Mouse (Mus musculus) lung, embryonic 14.5 days (tissue): ENCODE results near the gene Rrad. TPM values are rescaled to one million over a fixed set of nuclear protein-coding genes. Genes with fewer than 3 reads are reported as not detected.
A peak's percentile ranks its signal among the peaks of the same experiment; 100 is the strongest.

ENCODE experiments used
- ATAC-seq: fragments of 200-750 bp; cut with Nextera tagmentation; 2 replicates; pipeline ENCODE4 v1.8.0; 2017; ENCODE audit warnings: mild to moderate bottlenecking, moderate TSS enrichment, moderate library complexity; ENCODE audit not compliant: insufficient read depth
- DNase-seq: peaks from one replicate; pipeline ENCODE4 v3.0.0-alpha.2; 2015
- H3K27ac ChIP-seq: fragments of 300-500 bp; sonication (generic); 2 replicates; pipeline ENCODE4 v1.5.1; 2014; ENCODE audit warnings: low read depth, mild to moderate bottlenecking, moderate library complexity
- H3K27me3 ChIP-seq: fragments of 300-500 bp; sonication (generic); 2 replicates; pipeline ENCODE4 v1.6.1; 2014; ENCODE audit warnings: low read length, control low read depth; ENCODE audit not compliant: insufficient read depth
- H3K36me3 ChIP-seq: fragments of 300-500 bp; sonication (generic); 2 replicates; pipeline ENCODE4 v1.6.1; 2014; ENCODE audit warnings: control low read depth; ENCODE audit not compliant: insufficient read depth
- H3K4me1 ChIP-seq: fragments of 300-500 bp; sonication (generic); 2 replicates; pipeline ENCODE4 v1.6.1; 2014; ENCODE audit warnings: antibody characterized with exemption, control low read depth; ENCODE audit not compliant: insufficient read depth
- H3K4me2 ChIP-seq: fragments of 300-500 bp; sonication (generic); 2 replicates; pipeline ENCODE4 v1.6.1; 2014; ENCODE audit warnings: mild to moderate bottlenecking
- H3K4me3 ChIP-seq: fragments of 300-500 bp; sonication (generic); 2 replicates; pipeline ENCODE4 v1.5.1; 2014; ENCODE audit warnings: low read depth, low read length
- H3K9ac ChIP-seq: fragments of 300-500 bp; sonication (generic); 2 replicates; pipeline ENCODE4 v1.6.1; 2014
- H3K9me3 ChIP-seq: fragments of 300-500 bp; sonication (generic); 2 replicates; pipeline ENCODE4 v1.6.1; 2016; ENCODE audit warnings: low read depth, low read length, control low read depth
- CTCF ChIP-seq: IDR thresholded peaks from 2 replicates; pipeline ENCODE4 v1.5.1; 2016; ENCODE audit warnings: antibody characterized with exemption, low read depth
- WGBS: fragments of 180-500 bp; shearing (Covaris S2); extraction: QIAGEN DNeasy Blood & Tissue Kit; methylation state at CpG from one replicate; pipeline ENCODE4 v1.1.7; 2014; 5-methylcytosine and 5-hydroxymethylcytosine counted together
- polyA plus RNA-seq: library from polyadenylated mRNA; unstranded; fragments of >200 nt; fragmentation: Nextera tagmentation; extraction: Ambion mirVana; gene quantifications from 2 replicates; pipeline ENCODE4 v1.2.1, GENCODE M21; 2014

The Rrad gene
- polyA plus RNA-seq, 1 experiment from 2014 or later, result 10.1 TPM

- Histone ChIP-seq H3K4me1 (peaks cover 14% of the 10 kb centered on the region), H3K4me2 (peak overlapping the region; percentile 68), H3K9me3 (no peaks in the 10 kb centered on the region), H3K27ac (no peak overlapping the region; the same call in 1 of the 2 replicates), H3K9ac (peak overlapping the region; percentile 49), H3K27me3 (peaks cover 12% of the 10 kb centered on the region; the same call in 1 of the 2 replicates), H3K36me3 (no peaks in the 10 kb centered on the region), H3K4me3 (peak overlapping the region; percentile 39)
- 29% methylated on average over 8 of the region's 8 CpGs for WGBS
- no peak for TF ChIP-seq CTCF
- ATAC-seq, result no peak
- no peak for DNase-seq
Observed at GRCm38 (mm10) chr8:104630111-104630479, 1.0 kb downstream of the Rrad start.

GRCm38 (mm10) chr8:104629306-104630110, 1.6 kb downstream of the Rrad start:
- 64% methylated on average over 22 of the region's 22 CpGs for WGBS
- no peak for TF ChIP-seq CTCF

GRCm38 (mm10) chr8:104628402-104628801, 2.7 kb downstream of the Rrad start:
- no peak overlapping the region for H3K4me3 ChIP-seq
- H3K9ac ChIP-seq, result no peak overlapping the region
- no peaks in the 10 kb centered on the region for H3K9me3 ChIP-seq
- no peak for TF ChIP-seq CTCF
- 92% methylated on average over 21 of the region's 21 CpGs for WGBS
- peaks cover 12% of the 10 kb centered on the region; the same call in 1 of the 2 replicates for H3K27me3 ChIP-seq
- ATAC-seq (no peak), DNase-seq (no peak)
- no peak overlapping the region for H3K27ac ChIP-seq
- no peak overlapping the region for H3K4me2 ChIP-seq
- peaks cover 14% of the 10 kb centered on the region for H3K4me1 ChIP-seq
- H3K36me3 ChIP-seq, result no peaks in the 10 kb centered on the region

More at GRCm38 (mm10) chr8:104629306-104630110, 1.6 kb downstream of the Rrad start:
- Histone ChIP-seq H3K9me3 (no peaks in the 10 kb centered on the region), H3K9ac (no peak overlapping the region; the same call in 1 of the 2 replicates), H3K27ac (no peak overlapping the region; the same call in 1 of the 2 replicates), H3K4me2 (peak overlapping the region; percentile 68; the same call in 1 of the 2 replicates), H3K4me1 (peaks cover 14% of the 10 kb centered on the region), H3K27me3 (peaks cover 12% of the 10 kb centered on the region; the same call in 1 of the 2 replicates), H3K36me3 (no peaks in the 10 kb centered on the region), H3K4me3 (peak overlapping the region; percentile 39)
- DNase-seq, result peak; percentile 26
- ATAC-seq, result no peak

GRCm38 (mm10) chr8:104627065-104627740, 3.9 kb downstream of the Rrad start:
- H3K4me2 ChIP-seq, result no peak overlapping the region
- H3K4me1 ChIP-seq, result peaks cover 13% of the 10 kb centered on the region
- no peaks in the 10 kb centered on the region for H3K36me3 ChIP-seq
- no peak overlapping the region for H3K27ac ChIP-seq
- H3K9ac ChIP-seq, result no peak overlapping the region
- no peak for TF ChIP-seq CTCF
- 65% methylated on average over 4 of the region's 4 CpGs for WGBS
- ATAC-seq (no peak), DNase-seq (no peak)
- no peak overlapping the region for H3K4me3 ChIP-seq
- H3K9me3 ChIP-seq, result no peaks in the 10 kb centered on the region
- H3K27me3 ChIP-seq, result peaks cover 12% of the 10 kb centered on the region; the same call in 1 of the 2 replicates

GRCm38 (mm10) chr8:104624161-104624560, 7.0 kb downstream of the Rrad start, which contains the start of gene Cdh16:
Cdh16 (minus strand) TSS chr8:104624396.
- H3K4me2 ChIP-seq, result peak within 1 kb of the TSS; percentile 44
- 55% methylated on average over 6 of the region's 6 CpGs for WGBS
- H3K27me3 ChIP-seq, result no peaks in the 10 kb centered on the region
- H3K9me3 ChIP-seq, result no peaks in the 10 kb centered on the region
- no peak for TF ChIP-seq CTCF
- ATAC-seq, result peak; percentile 82
- peak; percentile 52 for DNase-seq
- no peak within 1 kb of the TSS for H3K9ac ChIP-seq
- no peaks in the 10 kb centered on the region for H3K36me3 ChIP-seq
- H3K4me3 ChIP-seq, result 0 out of 2 replicates have a peak within 1 kb of the TSS, but pooled peaks have one; percentile 1
- H3K27ac ChIP-seq, result peak within 1 kb of the TSS; percentile 59
- peaks cover 2% of the 10 kb centered on the region; the same call in 1 of the 2 replicates for H3K4me1 ChIP-seq

GRCm38 (mm10) chr8:104620765-104621164, 10.4 kb downstream of the Rrad start:
- no peak overlapping the region for H3K27ac ChIP-seq
- no peak for TF ChIP-seq CTCF
- 67% methylated on average over 5 of the region's 5 CpGs for WGBS

GRCm38 (mm10) chr8:104613119-104613518, 18.0 kb downstream of the Rrad start:
- Histone ChIP-seq H3K27me3 (no peaks in the 10 kb centered on the region), H3K4me2 (no peak overlapping the region), H3K9me3 (no peaks in the 10 kb centered on the region), H3K9ac (no peak overlapping the region), H3K27ac (no peak overlapping the region), H3K4me1 (peaks cover 17% of the 10 kb centered on the region), H3K4me3 (no peak overlapping the region), H3K36me3 (no peaks in the 10 kb centered on the region)
- TF ChIP-seq CTCF, result no peak
- ATAC-seq (no peak), DNase-seq (no peak)
- WGBS, result 53% methylated on average over 4 of the region's 4 CpGs

More at GRCm38 (mm10) chr8:104620765-104621164, 10.4 kb downstream of the Rrad start:
- no peaks in the 10 kb centered on the region for H3K36me3 ChIP-seq
- H3K4me1 ChIP-seq, result no peaks in the 10 kb centered on the region
- no peak for ATAC-seq
- H3K9me3 ChIP-seq, result no peaks in the 10 kb centered on the region
- no peak overlapping the region for H3K9ac ChIP-seq
- no peak overlapping the region for H3K4me3 ChIP-seq
- H3K4me2 ChIP-seq, result no peak overlapping the region
- no peaks in the 10 kb centered on the region for H3K27me3 ChIP-seq
- no peak for DNase-seq
